Mouse (Mus musculus): ENCODE data around the gene Gsta3.
"Not testable (repeated sequence)": the region's sequence is repeated elsewhere in the genome, so short reads cannot be mapped to it uniquely, and the experiment has no call there.

Gsta3 gene

GRCm38 (mm10) chr1:21239911-21240898 lies at the start of gene Gsta3:
Gene Gsta3, plus strand, starts transcription at chr1:21240589.
- DNase-seq (ENCODE audit: low spot score in 2 of 2): no peak

GRCm38 (mm10) chr1:21206241-21206640 lies 34.1 kb upstream of the Gsta3 start:
- DNase-seq (ENCODE audit: low spot score in 2 of 2): no peak

- DNase-seq (ENCODE audit: low spot score in 2 of 2): not testable (repeated sequence)
Measured at GRCm38 (mm10) chr1:21213537-21213936, 26.9 kb upstream of the Gsta3 start.

DNA sequence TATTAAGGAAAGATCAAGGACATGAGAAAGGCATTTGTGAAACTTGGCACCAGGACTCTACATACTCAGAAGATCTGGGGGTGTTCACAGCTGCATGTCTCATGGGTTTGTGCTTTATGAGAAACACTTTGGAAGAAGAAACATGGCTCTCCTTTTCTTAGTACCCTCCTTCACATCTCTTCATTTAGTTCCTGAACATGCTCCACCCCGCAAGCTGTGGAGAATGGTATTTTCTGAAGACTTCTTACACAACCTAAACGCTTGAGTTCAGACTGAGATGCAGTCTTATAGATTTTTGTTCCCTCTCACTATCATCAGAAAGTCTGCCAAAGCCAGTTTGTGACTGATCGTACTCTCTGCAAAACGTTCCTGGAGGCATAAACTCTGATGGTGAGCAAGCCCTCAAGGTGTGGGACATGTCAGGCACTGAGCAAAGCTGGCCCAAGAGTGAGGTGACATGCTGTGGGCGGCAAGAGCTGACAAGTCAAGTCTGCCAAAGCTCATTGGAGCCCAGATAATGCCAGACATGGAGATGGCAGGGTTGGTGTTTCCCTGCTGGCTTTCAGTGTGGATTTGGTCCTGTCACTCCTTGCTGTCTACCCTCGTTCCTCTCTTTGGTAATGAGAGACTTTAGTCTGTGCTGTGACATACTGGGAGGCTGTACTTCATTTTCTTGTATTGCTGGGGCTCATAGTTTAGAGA lies 26.2 kb upstream of the Gsta3 start:
- not testable (repeated sequence) for DNase-seq (ENCODE audit: low spot score in 2 of 2)

GRCm38 (mm10) chr1:21218489-21218919 lies 21.9 kb upstream of the Gsta3 start, which contains the start of gene Tmem14a:
Gene Tmem14a, plus strand, starts transcription at chr1:21218575.
- peak; percentile 84 to 86 for DNase-seq (ENCODE audit: low spot score in 2 of 2)

DNA sequence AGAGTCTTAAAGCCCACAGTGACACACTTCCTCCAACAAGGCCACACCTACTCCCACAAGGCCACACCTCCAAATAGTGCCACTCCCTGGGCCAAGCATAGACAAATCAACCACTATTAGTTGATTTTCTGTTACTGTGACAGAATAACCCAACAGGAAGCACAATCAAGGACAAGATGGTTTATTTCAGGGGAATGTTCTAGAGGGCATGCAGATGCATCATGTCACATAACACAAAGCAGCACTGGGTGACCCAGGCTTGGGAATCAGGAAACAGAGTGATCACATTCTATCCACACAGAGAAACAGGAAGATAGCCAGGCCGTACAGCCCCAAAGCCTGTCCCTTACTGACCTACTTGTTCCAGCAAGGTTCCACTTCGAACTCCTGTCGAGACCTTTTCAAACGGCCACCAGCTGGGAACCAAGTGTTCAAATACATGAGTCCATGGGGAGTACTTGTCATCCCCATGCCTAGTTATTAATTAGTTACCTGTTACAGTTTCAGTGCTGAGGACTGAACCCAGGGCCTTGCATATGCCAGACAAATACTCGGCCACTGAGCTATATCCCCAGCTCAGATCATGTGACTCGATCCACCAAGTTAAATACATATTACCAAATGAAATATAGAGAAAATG lies 12.5 kb upstream of the Gsta3 start:
- DNase-seq (ENCODE audit: low spot score in 2 of 2): no peak

DNA sequence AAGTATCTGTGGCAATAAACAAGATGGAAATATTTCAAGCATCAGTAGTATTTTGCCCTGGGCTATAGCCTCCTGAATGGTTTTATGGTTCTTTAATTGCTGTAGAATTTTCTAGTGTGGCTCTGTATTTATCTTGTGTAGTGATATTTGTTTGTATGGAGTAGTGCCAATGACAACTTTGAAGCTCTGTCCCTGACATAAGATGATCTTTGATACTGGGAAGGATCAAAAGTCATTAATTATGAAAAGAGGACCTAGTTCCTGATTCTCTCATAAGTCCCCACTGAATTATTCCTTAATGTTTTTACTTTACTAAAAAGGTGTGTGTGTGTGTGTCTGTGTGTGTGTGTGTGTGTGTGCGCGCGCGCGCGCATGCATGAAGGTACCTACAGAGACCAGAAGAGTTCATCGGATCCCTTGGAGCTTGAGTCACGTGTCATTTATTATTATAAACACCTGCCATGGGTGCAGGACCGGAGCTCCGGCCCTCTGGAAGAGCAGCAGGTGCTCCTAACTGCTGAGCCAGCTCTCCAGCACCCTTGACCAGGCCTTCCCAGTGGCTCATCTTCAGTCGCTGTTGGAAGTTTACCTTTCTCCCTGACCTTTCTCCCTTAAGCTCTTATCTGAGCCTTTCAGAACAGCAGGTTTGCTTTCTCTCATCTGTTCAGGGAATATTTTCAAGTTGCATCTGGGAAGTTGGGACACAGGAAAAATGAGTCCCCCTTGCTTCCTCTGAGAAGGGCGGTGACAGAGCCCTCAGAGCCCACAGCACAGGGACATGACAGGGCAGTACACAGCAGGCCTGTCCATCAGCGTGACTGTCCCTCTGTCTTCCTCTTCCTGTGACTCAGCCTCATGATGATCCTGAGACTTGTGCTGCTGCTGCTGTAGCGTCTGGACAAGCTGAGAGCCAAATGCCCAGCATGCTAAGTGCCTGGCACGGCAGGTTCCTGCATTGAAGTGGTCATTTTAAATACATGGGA lies 11.4 kb upstream of the Gsta3 start:
- DNase-seq (ENCODE audit: low spot score in 2 of 2): not testable (repeated sequence)

- DNase-seq (ENCODE audit: low spot score in 2 of 2): no peak
Measured at GRCm38 (mm10) chr1:21230376-21230775, 10.0 kb upstream of the Gsta3 start.

DNA sequence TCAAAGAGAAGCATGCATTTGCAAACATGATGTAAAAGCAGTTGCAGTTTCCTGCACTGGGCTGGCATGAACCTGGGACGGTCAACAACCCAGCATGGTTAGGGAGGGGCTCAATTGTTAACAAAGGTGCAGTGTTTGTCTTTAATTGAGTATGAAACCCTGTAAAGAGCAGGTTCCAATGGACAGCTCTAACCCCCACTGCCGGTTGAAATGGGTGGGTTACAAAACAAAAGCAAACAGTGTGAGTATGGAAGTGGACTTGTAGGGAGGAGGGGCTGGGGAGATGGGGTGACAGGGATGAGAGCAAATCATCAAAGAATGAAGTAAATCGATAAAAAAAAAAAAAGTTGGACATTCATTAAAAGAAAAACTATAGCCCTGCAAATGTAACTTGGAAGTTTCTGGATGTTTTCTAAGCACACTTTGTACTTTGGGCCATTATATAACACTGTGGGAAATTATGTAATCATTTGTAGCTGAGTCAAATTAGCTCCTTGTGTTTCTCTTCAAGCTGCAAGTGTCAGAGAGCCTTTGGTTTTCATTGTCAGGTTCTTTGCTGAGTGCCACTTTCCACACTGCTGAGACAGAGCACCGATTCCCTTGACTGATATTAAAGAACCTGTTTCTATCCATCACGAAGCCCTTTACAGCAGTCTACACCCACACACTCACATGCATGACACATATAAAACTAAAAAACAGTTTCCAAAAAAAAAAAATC lies 8.5 kb upstream of the Gsta3 start:
- no peak for DNase-seq (ENCODE audit: low spot score in 2 of 2)

DNA sequence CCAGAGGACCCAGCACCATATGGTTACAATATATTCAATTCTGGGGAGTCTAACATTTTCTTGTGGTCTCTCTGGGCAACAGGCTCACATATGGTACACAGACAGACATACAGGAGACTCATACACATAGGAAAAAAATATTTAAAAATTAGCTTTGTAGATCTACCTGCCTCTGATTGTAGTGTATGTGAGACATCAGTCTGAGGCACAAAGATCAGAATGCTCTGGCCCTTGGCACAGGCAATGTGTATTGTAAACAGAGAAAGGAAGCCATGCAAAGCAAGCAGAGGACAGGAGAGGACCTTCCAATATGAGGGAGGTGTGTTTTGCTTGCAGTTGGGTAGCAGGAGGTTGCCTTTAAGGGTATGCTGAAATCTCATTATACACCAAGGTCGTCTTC lies 7.9 kb upstream of the Gsta3 start:
- no peak for DNase-seq (ENCODE audit: low spot score in 2 of 2)

- no peak for DNase-seq (ENCODE audit: low spot score in 2 of 2)
Measured at GRCm38 (mm10) chr1:21235359-21235758, 5.0 kb upstream of the Gsta3 start.

- DNase-seq (ENCODE audit: low spot score in 2 of 2): no peak
Measured at GRCm38 (mm10) chr1:21241096-21241495, 707 bp downstream of the Gsta3 start.

GRCm38 (mm10) chr1:21244290-21244960 lies 4.0 kb downstream of the Gsta3 start:
- no peak for DNase-seq (ENCODE audit: low spot score in 2 of 2)

GRCm38 (mm10) chr1:21246136-21246535 lies 5.7 kb downstream of the Gsta3 start:
- DNase-seq (ENCODE audit: low spot score in 2 of 2): no peak

- no peak for DNase-seq (ENCODE audit: low spot score in 2 of 2)
Measured at GRCm38 (mm10) chr1:21247896-21248295, 7.5 kb downstream of the Gsta3 start.

DNA sequence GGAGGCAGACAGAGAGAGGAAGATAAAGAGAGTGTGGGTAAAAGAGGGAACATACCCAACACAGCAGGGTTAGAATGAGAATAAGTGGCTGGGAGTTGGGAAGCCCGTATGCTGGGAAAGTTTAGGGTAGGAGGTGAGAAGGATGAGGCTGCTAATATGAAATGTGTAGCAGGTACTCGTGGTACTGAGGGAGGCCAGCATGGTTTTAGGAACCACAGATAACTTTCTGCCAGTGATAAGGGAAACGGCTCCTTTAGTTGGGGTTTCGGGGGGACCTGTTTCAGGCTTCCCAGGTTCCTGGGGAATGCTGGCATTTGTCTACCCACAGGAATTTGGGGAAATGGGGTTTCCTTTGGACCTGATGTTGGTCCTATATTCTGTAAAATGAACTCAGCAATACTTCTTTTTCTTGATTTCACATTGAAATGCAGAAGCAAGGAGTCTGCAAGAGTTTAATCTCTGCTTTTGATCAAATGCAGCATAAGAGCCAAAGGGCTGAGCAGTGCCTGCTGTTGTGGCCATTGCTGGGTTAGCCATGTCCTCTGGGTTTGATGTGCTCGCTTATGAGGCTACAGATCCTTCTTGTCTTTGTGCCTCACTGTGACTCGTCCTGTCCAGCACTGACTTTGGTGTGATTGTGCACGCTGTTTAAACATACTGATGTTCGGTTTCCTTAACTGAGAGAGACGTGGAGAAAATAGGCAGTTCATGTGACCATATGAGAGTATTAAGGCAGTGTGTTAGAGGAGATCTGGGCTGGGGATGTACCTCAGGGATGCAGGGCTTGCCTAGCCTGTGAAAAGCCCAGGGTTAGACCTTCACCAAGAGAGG lies 8.4 kb downstream of the Gsta3 start:
- DNase-seq (ENCODE audit: low spot score in 2 of 2): no peak

GRCm38 (mm10) chr1:21251661-21252060 lies 11.3 kb downstream of the Gsta3 start:
- no peak for DNase-seq (ENCODE audit: low spot score in 2 of 2)

GRCm38 (mm10) chr1:21252566-21253302 lies 12.3 kb downstream of the Gsta3 start:
- DNase-seq (ENCODE audit: low spot score in 2 of 2): no peak

All from urinary bladder, postnatal 4 days (tissue).